In the genomic region with DNA sequence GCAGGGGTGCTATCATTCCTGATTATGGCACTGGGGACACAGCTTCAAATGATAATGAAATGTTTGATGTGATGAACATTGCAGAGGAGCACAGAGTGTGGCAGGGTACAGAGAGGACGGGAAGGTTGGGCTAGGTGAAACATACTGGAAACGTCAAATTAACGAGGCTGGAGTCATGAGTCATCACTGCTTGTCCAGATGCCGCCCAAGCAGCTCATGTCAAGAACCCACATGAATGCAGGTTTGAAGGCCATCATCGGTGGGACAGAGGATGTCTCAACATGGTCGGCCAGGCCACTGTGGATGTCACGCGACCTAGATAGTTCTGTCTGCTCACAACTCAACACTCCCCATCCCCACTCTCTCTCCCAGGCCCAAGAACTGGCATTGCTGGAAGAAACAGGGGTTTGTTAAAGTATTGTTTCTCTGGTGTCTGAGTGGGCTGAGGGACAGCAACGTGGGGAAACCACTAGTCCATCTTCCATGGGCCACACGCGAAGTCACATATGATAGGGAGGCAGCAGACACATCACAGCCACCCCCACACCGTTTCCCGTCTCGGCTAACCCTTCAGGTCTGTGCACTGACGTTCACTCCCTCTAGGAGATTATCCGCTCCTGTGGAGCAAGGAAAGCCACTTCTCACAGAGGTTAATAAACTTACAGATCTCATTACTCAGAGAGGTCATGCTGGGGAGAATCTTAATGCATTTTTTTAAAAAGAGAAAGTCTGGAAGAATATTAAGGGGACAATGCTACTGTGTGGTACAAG, we compare ENCODE assay signal across 29 mouse cellular contexts. TPM values are rescaled to one million over a fixed set of nuclear protein-coding genes. Genes with fewer than 3 reads are reported as not detected.
A peak's percentile ranks its signal among the peaks of the same experiment; 100 is the strongest.
DNase-seq lines count a peak whose midpoint lies in the region; ATAC-seq and TF ChIP-seq lines count a peak whose summit lies in the region.
"Had no signal": no experiment of that assay in that cellular context is flagged by ENCODE, and none has a peak within 500 bp of the region (broad histone marks: within the 10 kb centered on the region; RNA-seq: fewer than 3 reads in every experiment).

No protein-coding gene starts in this region.

- no peaks in the 10 kb centered on the region for H3K9me3 ChIP-seq in heart, embryonic 10.5 days
- H3K9me3 ChIP-seq in kidney, embryonic 16.5 days (ENCODE audit: low read length), result no peaks in the 10 kb centered on the region
- no peaks in the 10 kb centered on the region for H3K9me3 ChIP-seq in midbrain, embryonic 11.5 days (ENCODE audit: control insufficient read depth, low read length)
- no peaks in the 10 kb centered on the region for H3K9me3 ChIP-seq in midbrain, embryonic 15.5 days
- H3K9me3 ChIP-seq: embryonic facial prominence, embryonic 12.5 days; embryonic facial prominence, embryonic 15.5 days; G1E; heart, embryonic 12.5 days; heart, embryonic 15.5 days had no signal

- intact Hi-C loops in heart, postnatal 25 days (cut with DNase I), result no loop called here

- H3K27me3 ChIP-seq in heart, embryonic 10.5 days (ENCODE audit: insufficient read depth, poor library complexity, severe bottlenecking), result no peaks in the 10 kb centered on the region
- H3K27me3 ChIP-seq in kidney, embryonic 16.5 days (ENCODE audit: insufficient read depth, low read length), result no peaks in the 10 kb centered on the region
- no peaks in the 10 kb centered on the region for H3K27me3 ChIP-seq in midbrain, embryonic 11.5 days (ENCODE audit: control insufficient read depth, insufficient read depth, low read length)
- H3K27me3 ChIP-seq in midbrain, embryonic 15.5 days (replicated peaks), result no peaks in the 10 kb centered on the region
- H3K27me3 ChIP-seq: embryonic facial prominence, embryonic 12.5 days; embryonic facial prominence, embryonic 15.5 days; heart, embryonic 12.5 days; heart, embryonic 15.5 days had no signal

- peaks cover 18% of the 10 kb centered on the region for H3K36me3 ChIP-seq in heart, embryonic 10.5 days
- no peaks in the 10 kb centered on the region for H3K36me3 ChIP-seq in kidney, embryonic 16.5 days (ENCODE audit: insufficient read depth, low read length)
- H3K36me3 ChIP-seq in midbrain, embryonic 11.5 days (ENCODE audit: control insufficient read depth, insufficient read depth, low read length), result no peaks in the 10 kb centered on the region
- no peaks in the 10 kb centered on the region for H3K36me3 ChIP-seq in midbrain, embryonic 15.5 days (replicated peaks)
- H3K36me3 ChIP-seq: embryonic facial prominence, embryonic 12.5 days; embryonic facial prominence, embryonic 15.5 days; heart, embryonic 12.5 days; heart, embryonic 15.5 days had no signal

- 0 out of 2 replicates have a peak overlapping the region, but pooled peaks have one; percentile 2 for H3K27ac ChIP-seq in heart, embryonic 10.5 days
- no peak overlapping the region for H3K27ac ChIP-seq in kidney, embryonic 16.5 days (ENCODE audit: low read length)
- no peak overlapping the region for H3K27ac ChIP-seq in midbrain, embryonic 11.5 days (ENCODE audit: low read depth, low read length)
- no peak overlapping the region for H3K27ac ChIP-seq in midbrain, embryonic 15.5 days
- peak overlapping the region; percentile 10; the same call in 1 of the 2 replicates for H3K27ac ChIP-seq in olfactory bulb, adult 2 months (ENCODE audit: insufficient read depth, low read depth, low read length)
- H3K27ac ChIP-seq: embryonic facial prominence, embryonic 12.5 days; embryonic facial prominence, embryonic 15.5 days; gastrocnemius, adult 2 months; heart, embryonic 15.5 days; hindbrain, embryonic 14.5 days; hindbrain, postnatal 0 days had no signal

- 70% methylated on average over 16 of the region's 16 CpGs for WGBS in heart, embryonic 10.5 days
- WGBS in kidney, embryonic 16.5 days, result 57% methylated on average over 16 of the region's 16 CpGs
- 79% methylated on average over 16 of the region's 16 CpGs for WGBS in midbrain, embryonic 11.5 days
- 75% methylated on average over 16 of the region's 16 CpGs for WGBS in midbrain, embryonic 15.5 days
- 61% methylated on average over 16 of the region's 16 CpGs for WGBS in olfactory bulb, adult 2 months

- TF ChIP-seq CTCF in olfactory bulb, adult 2 months (IDR thresholded peaks at IDR 0.05; ENCODE audit: insufficient read depth, low read depth, low read length), result no peak

- ATAC-seq in kidney, embryonic 16.5 days (ENCODE audit: low FRiP score, low TSS enrichment), result peak; percentile 66; the same call in 1 of the 2 replicates
- no peak for ATAC-seq in midbrain, embryonic 11.5 days (ENCODE audit: low FRiP score)
- no peak for ATAC-seq in midbrain, embryonic 15.5 days (replicated peaks)
- ATAC-seq: forebrain, embryonic 14.5 days; forebrain, postnatal 0 days; hindbrain, postnatal 0 days; inflammation-experienced regulatory T-cells, adult 6 months had no signal

- H3K9ac ChIP-seq in kidney, embryonic 16.5 days (replicated peaks; ENCODE audit: low read length), result no peak overlapping the region
- no peak overlapping the region for H3K9ac ChIP-seq in midbrain, embryonic 11.5 days (ENCODE audit: low read length)
- no peak overlapping the region for H3K9ac ChIP-seq in midbrain, embryonic 15.5 days
- H3K9ac ChIP-seq: embryonic facial prominence, embryonic 12.5 days; embryonic facial prominence, embryonic 15.5 days; forebrain, postnatal 0 days; heart, embryonic 12.5 days; heart, embryonic 15.5 days; hindbrain, embryonic 14.5 days had no signal

- H3K4me2 ChIP-seq in kidney, embryonic 16.5 days (replicated peaks; ENCODE audit: low read depth, low read length), result no peak overlapping the region
- H3K4me2 ChIP-seq in midbrain, embryonic 11.5 days, result no peak overlapping the region
- H3K4me2 ChIP-seq in midbrain, embryonic 15.5 days, result no peak overlapping the region
- H3K4me2 ChIP-seq: embryonic facial prominence, embryonic 12.5 days; embryonic facial prominence, embryonic 15.5 days; heart, embryonic 12.5 days; heart, embryonic 15.5 days; hindbrain, embryonic 14.5 days had no signal

- H3K4me1 ChIP-seq in heart, embryonic 10.5 days, result peaks cover 71% of the 10 kb centered on the region
- H3K4me1 ChIP-seq in kidney, embryonic 16.5 days (ENCODE audit: insufficient read depth, low read length), result 0 out of 2 replicates have a peak, but pooled peaks cover 6% of the 10 kb centered on the region
- no peaks in the 10 kb centered on the region for H3K4me1 ChIP-seq in midbrain, embryonic 11.5 days (ENCODE audit: control insufficient read depth, insufficient read depth, low read length)
- H3K4me1 ChIP-seq in midbrain, embryonic 15.5 days, result no peaks in the 10 kb centered on the region
- peaks cover 49% of the 10 kb centered on the region for H3K4me1 ChIP-seq in olfactory bulb, adult 2 months (ENCODE audit: control insufficient read depth, insufficient read depth, low read length)
- H3K4me1 ChIP-seq: embryonic facial prominence, embryonic 15.5 days had no signal

- TF ChIP-seq POLR2A in olfactory bulb, adult 2 months (IDR thresholded peaks at IDR 0.05; ENCODE audit: insufficient read depth, low read depth, low read length), result no peak

- H3K4me3 ChIP-seq in heart, embryonic 10.5 days, result no peak overlapping the region
- no peak overlapping the region for H3K4me3 ChIP-seq in kidney, embryonic 16.5 days (ENCODE audit: low read length)
- H3K4me3 ChIP-seq in midbrain, embryonic 11.5 days (ENCODE audit: low read depth, low read length), result no peak overlapping the region
- no peak overlapping the region for H3K4me3 ChIP-seq in midbrain, embryonic 15.5 days
- H3K4me3 ChIP-seq in olfactory bulb, adult 2 months (ENCODE audit: insufficient read depth, low read depth, low read length), result no peak overlapping the region
- H3K4me3 ChIP-seq: embryonic facial prominence, embryonic 12.5 days; embryonic facial prominence, embryonic 15.5 days; gastrocnemius, adult 2 months; heart, embryonic 12.5 days; heart, embryonic 15.5 days had no signal

- no peak for DNase-seq in heart, embryonic 10.5 days (ENCODE audit: low spot score)
- no peak for DNase-seq in heart, postnatal 25 days (ENCODE audit: low spot score)
- DNase-seq in kidney, adult 11 months, result no peak
- peak; percentile 19 for DNase-seq in midbrain, embryonic 11.5 days (ENCODE audit: low spot score, missing footprints)
- no peak for DNase-seq in gastrocnemius, adult 8-10 months (ENCODE audit: low spot score in 2 of 2)
- DNase-seq: adrenal gland, postnatal 14 days; B cell, adult 2 months; cerebellum, adult 11 months; cerebellum, adult 2 months; cerebellum, adult 9-11 months; cerebellum, postnatal 25 days; forebrain, postnatal 0 days; gastrocnemius, adult 2 months; gastrocnemius, postnatal 25 days; heart, adult 11 months; heart, postnatal 10 days; heart, postnatal 4 days had no signal

RNA-seq across cellular contexts. Expression of gene Homer2, which starts 11.4 kb away (rescaled TPM):
- 119 and 154 TPM in 2 replicates for polyA plus RNA-seq in heart, embryonic 10.5 days (2016; fragmentation: Nextera tagmentation; extraction: Ambion mirVana)
- total RNA-seq in heart, postnatal 25 days (2021), result 100 to 1,000 TPM; 102 to 112 TPM
- polyA plus RNA-seq in kidney, embryonic 16.5 days (2015; fragmentation: Nextera tagmentation; extraction: Ambion mirVana), result 10.3 and 11.7 TPM in 2 replicates
- polyA plus RNA-seq in midbrain, embryonic 11.5 days (2014; fragmentation: Nextera tagmentation; extraction: Ambion mirVana), result 19.6 and 22.4 TPM in 2 replicates
- polyA plus RNA-seq in midbrain, embryonic 15.5 days (2015; fragmentation: Nextera tagmentation; extraction: Ambion mirVana), result 21.8 and 24.6 TPM in 2 replicates
- polyA plus RNA-seq in olfactory bulb, adult 2 months (2012; ENCODE audit: insufficient read depth, insufficient read length, low replicate concordance, missing spikeins), result not detected in 2 replicates
- 10 to 100 TPM; 40.0 to 53.1 (median 44.0) TPM for total RNA-seq in gastrocnemius, adult 8-10 months (2022)

Comparison
In these comparisons a context has a peak if more than half of its experiments do, and no peak if none do; other contexts are left out.
1. H3K27ac ChIP-seq: peak in heart, embryonic 10.5 days (single experiment) and olfactory bulb, adult 2 months (single experiment); none in kidney, embryonic 16.5 days (single experiment), midbrain, embryonic 11.5 days (single experiment) and midbrain, embryonic 15.5 days (single experiment).